Mouse (Mus musculus): Measurements from ENCODE around the gene Hemgn.

DNA sequence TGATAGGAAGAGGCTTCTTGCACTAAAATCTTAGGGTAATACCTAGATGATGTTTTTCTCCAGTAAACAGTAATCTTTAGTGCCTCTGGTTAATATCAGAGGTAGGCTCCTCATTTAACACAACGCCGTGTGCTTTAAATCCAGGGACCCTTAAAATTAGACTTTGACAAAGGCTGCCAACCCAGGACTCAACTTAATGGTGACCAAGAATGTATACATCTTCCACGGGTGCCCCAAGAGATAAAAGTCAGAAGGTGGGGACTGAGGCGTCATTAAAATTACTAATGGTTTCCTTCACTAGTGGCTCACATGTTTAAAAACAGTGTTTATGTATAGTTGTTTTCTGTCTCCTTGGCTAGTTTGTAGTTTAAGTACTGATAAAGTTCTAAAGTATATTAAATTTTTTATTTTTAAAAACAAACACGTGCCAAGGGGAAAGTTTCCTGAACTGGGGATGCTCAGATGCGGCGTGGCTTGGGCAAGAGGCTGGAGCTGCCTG is 36.8 kb upstream of the Hemgn start:
- no peak for TF ChIP-seq POLR2A (IDR thresholded peaks at IDR 0.05; ENCODE audit: insufficient read depth, low read depth, low read length)
- TF ChIP-seq CTCF (IDR thresholded peaks at IDR 0.05; ENCODE audit: insufficient read depth, low read depth, low read length), result no peak
